ENCODE assay signal across 31 mouse cellular contexts in genomic region chr8:56489496-56489895, GRCm38 (mm10).
DNase-seq lines count a peak whose midpoint lies in the region; ATAC-seq lines count a peak whose summit lies in the region.
"Had no signal": no experiment of that assay in that cellular context is flagged by ENCODE, and none has a peak within 500 bp of the region (broad histone marks: within the 10 kb centered on the region; RNA-seq: fewer than 3 reads in every experiment).

No protein-coding gene starts in this region.

- ATAC-seq in embryonic facial prominence, embryonic 14.5 days (ENCODE audit: low read depth), result no peak
- no peak for ATAC-seq in liver, embryonic 11.5 days (replicated peaks; ENCODE audit: low FRiP score)
- ATAC-seq in frontal cortex, adult (ENCODE audit: low TSS enrichment), result no peak
- ATAC-seq: forebrain, embryonic 15.5 days; intestine, embryonic 16.5 days; liver, embryonic 12.5 days; liver, postnatal 0 days; lung, postnatal 0 days; midbrain, embryonic 13.5 days had no signal

- intact Hi-C loops in left cerebral cortex, postnatal 4 days (cut with DNase I), result loop anchor here (5.0 kb wide), 2 partner anchors 427 to 957 kb away; no protein-coding TSS in a partner anchor
- intact Hi-C loops in left cerebral cortex, postnatal 36 days (cut with DNase I), result loop anchor here (5.0 kb wide), 2 partner anchors 962 to 1082 kb away; no protein-coding TSS in a partner anchor

- WGBS in embryonic facial prominence, embryonic 14.5 days, result 23% methylated on average over 2 of the region's 2 CpGs
- WGBS in embryonic facial prominence, embryonic 10.5 days, result 68% methylated on average over 2 of the region's 2 CpGs
- WGBS in liver, embryonic 11.5 days, result 46% methylated on average over 2 of the region's 2 CpGs

- no peaks in the 10 kb centered on the region for H3K4me1 ChIP-seq in embryonic facial prominence, embryonic 14.5 days (ENCODE audit: control insufficient read depth, insufficient read depth, low read length)
- H3K4me1 ChIP-seq in embryonic facial prominence, embryonic 10.5 days, result no peaks in the 10 kb centered on the region
- no peaks in the 10 kb centered on the region for H3K4me1 ChIP-seq in liver, embryonic 11.5 days (replicated peaks; ENCODE audit: control insufficient read depth, insufficient read depth, low read length)
- H3K4me1 ChIP-seq: liver, embryonic 12.5 days; midbrain, embryonic 13.5 days; neural tube, embryonic 12.5 days had no signal

- H3K27me3 ChIP-seq in embryonic facial prominence, embryonic 14.5 days (replicated peaks; ENCODE audit: control insufficient read depth, insufficient read depth, low read length), result no peaks in the 10 kb centered on the region
- no peaks in the 10 kb centered on the region for H3K27me3 ChIP-seq in embryonic facial prominence, embryonic 10.5 days (replicated peaks; ENCODE audit: low read depth, poor library complexity, severe bottlenecking)
- H3K27me3 ChIP-seq in liver, embryonic 11.5 days (replicated peaks; ENCODE audit: control insufficient read depth, insufficient read depth, low read length), result no peaks in the 10 kb centered on the region
- H3K27me3 ChIP-seq: forebrain, embryonic 15.5 days; heart, embryonic 13.5 days; limb, embryonic 13.5 days; liver, embryonic 12.5 days; midbrain, embryonic 13.5 days; neural tube, embryonic 12.5 days had no signal

- no peaks in the 10 kb centered on the region for H3K9me3 ChIP-seq in embryonic facial prominence, embryonic 14.5 days (ENCODE audit: control insufficient read depth, low read length)
- H3K9me3 ChIP-seq in embryonic facial prominence, embryonic 10.5 days, result no peaks in the 10 kb centered on the region
- H3K9me3 ChIP-seq in liver, embryonic 11.5 days (ENCODE audit: control insufficient read depth, low read length), result no peaks in the 10 kb centered on the region
- H3K9me3 ChIP-seq: forebrain, embryonic 15.5 days; G1E; heart, embryonic 13.5 days; limb, embryonic 13.5 days; liver, embryonic 12.5 days; midbrain, embryonic 13.5 days; neural tube, embryonic 12.5 days had no signal

- no peak overlapping the region for H3K9ac ChIP-seq in embryonic facial prominence, embryonic 14.5 days (ENCODE audit: low read depth, low read length)
- no peak overlapping the region for H3K9ac ChIP-seq in liver, embryonic 11.5 days (ENCODE audit: low read depth, low read length)
- H3K9ac ChIP-seq: forebrain, embryonic 15.5 days; heart, embryonic 13.5 days; limb, embryonic 13.5 days; liver, embryonic 12.5 days; liver, postnatal 0 days; midbrain, embryonic 13.5 days; neural tube, embryonic 12.5 days had no signal

- H3K4me2 ChIP-seq in embryonic facial prominence, embryonic 14.5 days (ENCODE audit: low read depth, low read length), result no peak overlapping the region
- H3K4me2 ChIP-seq in liver, embryonic 11.5 days, result no peak overlapping the region
- H3K4me2 ChIP-seq: forebrain, embryonic 15.5 days; heart, embryonic 13.5 days; limb, embryonic 13.5 days; liver, embryonic 12.5 days; midbrain, embryonic 13.5 days; neural tube, embryonic 12.5 days had no signal

- no peak overlapping the region for H3K27ac ChIP-seq in embryonic facial prominence, embryonic 14.5 days (replicated peaks; ENCODE audit: low read depth, low read length)
- H3K27ac ChIP-seq in embryonic facial prominence, embryonic 10.5 days (replicated peaks), result no peak overlapping the region
- H3K27ac ChIP-seq in liver, embryonic 11.5 days (ENCODE audit: low read depth, low read length), result no peak overlapping the region
- H3K27ac ChIP-seq: forebrain, embryonic 15.5 days; heart, adult 2 months; heart, embryonic 13.5 days; limb, embryonic 13.5 days; liver, embryonic 12.5 days; macrophage; midbrain, embryonic 13.5 days; neural tube, embryonic 12.5 days had no signal

- peak; percentile 34 for DNase-seq in embryonic facial prominence, embryonic 14.5 days (ENCODE audit: low spot score)
- no peak for DNase-seq in embryonic facial prominence, embryonic 10.5 days (ENCODE audit: low spot score)
- peak; percentile 13 for DNase-seq in left cerebral cortex, postnatal 4 days
- DNase-seq in left cerebral cortex, postnatal 36 days (ENCODE audit: low spot score in 2 of 2), result no peak
- DNase-seq in right cerebral cortex, adult 2 months (ENCODE audit: low spot score in 2 of 2), result peak; percentile 27 to 39
- no peak for DNase-seq in right cerebral cortex, postnatal 4 days
- no peak for DNase-seq in liver, embryonic 11.5 days (ENCODE audit: low spot score)
- DNase-seq: adrenal gland, postnatal 25 days; cerebellum, adult 2 months; heart, adult 2 months; heart, postnatal 10 days; kidney, adult 8-10 months; kidney, postnatal 10 days; layer of hippocampus, postnatal 36 days; liver, postnatal 0 days; right cerebral cortex, postnatal 14 days; spleen, adult 18-20 months; thymus, adult 18-20 months; thymus, postnatal 36 days had no signal

- H3K4me3 ChIP-seq in embryonic facial prominence, embryonic 14.5 days (ENCODE audit: low read depth, low read length), result no peak overlapping the region
- H3K4me3 ChIP-seq in embryonic facial prominence, embryonic 10.5 days, result no peak overlapping the region
- H3K4me3 ChIP-seq in liver, embryonic 11.5 days (ENCODE audit: low read depth, low read length), result no peak overlapping the region
- H3K4me3 ChIP-seq: forebrain, embryonic 15.5 days; heart, adult 2 months; heart, embryonic 13.5 days; limb, embryonic 13.5 days; liver, embryonic 12.5 days; midbrain, embryonic 13.5 days; myocyte; neural tube, embryonic 12.5 days had no signal

- no peaks in the 10 kb centered on the region for H3K36me3 ChIP-seq in embryonic facial prominence, embryonic 14.5 days (ENCODE audit: control insufficient read depth, insufficient read depth, low read length)
- H3K36me3 ChIP-seq in embryonic facial prominence, embryonic 10.5 days (replicated peaks), result no peaks in the 10 kb centered on the region
- H3K36me3 ChIP-seq in liver, embryonic 11.5 days (ENCODE audit: control insufficient read depth, insufficient read depth, low read length), result no peaks in the 10 kb centered on the region
- H3K36me3 ChIP-seq: forebrain, embryonic 15.5 days; G1E; heart, embryonic 13.5 days; limb, embryonic 13.5 days; liver, embryonic 12.5 days; midbrain, embryonic 13.5 days; neural tube, embryonic 12.5 days had no signal

Comparison
In these comparisons a context has a peak if more than half of its experiments do, and no peak if none do; other contexts are left out.
1. DNase-seq: peak in embryonic facial prominence, embryonic 14.5 days (single experiment), left cerebral cortex, postnatal 4 days (single experiment) and right cerebral cortex, adult 2 months (2 of 2); none in embryonic facial prominence, embryonic 10.5 days (single experiment), left cerebral cortex, postnatal 36 days (0 of 2), right cerebral cortex, postnatal 4 days (single experiment) and liver, embryonic 11.5 days (single experiment).